Mouse (Mus musculus): ENCODE data around the gene Cd63. TPM values are rescaled to one million over a fixed set of nuclear protein-coding genes. Genes with fewer than 3 reads are reported as not detected.

The Cd63 gene
- total RNA-seq, 2 experiments from 2014 or later, result 117 to 143 TPM

GRCm38 (mm10) chr10:128921883-128922821 lies 21.4 kb downstream of the Cd63 start:
- no peak for DNase-seq
- intact Hi-C loops (cut with DNase I), result no loop called here

DNA sequence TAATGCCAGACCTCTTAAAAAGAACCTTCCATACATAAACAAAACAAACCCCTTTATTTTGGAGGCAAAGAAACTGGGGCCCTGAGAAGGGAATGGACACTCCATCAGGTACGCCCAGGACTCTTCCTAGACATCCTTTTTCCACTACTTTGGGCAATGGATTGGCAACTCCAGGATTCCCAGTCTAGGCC lies 21.9 kb downstream of the Cd63 start, which contains the start of gene Rdh5:
TSS of gene Rdh5 (minus strand) at position 67 of the 191 bp plus-strand sequence.
- intact Hi-C loops (cut with DNase I), result no loop called here
- DNase-seq, result no peak

- DNase-seq, result peak; percentile 95 to 96
- intact Hi-C loops (cut with DNase I), result no loop called here
Measured at GRCm38 (mm10) chr10:128923013-128923691, 22.4 kb downstream of the Cd63 start.

GRCm38 (mm10) chr10:128923935-128924334 lies 23.1 kb downstream of the Cd63 start, which contains the start of gene Bloc1s1:
TSS of gene Bloc1s1 (minus strand) at chr10:128924035.
- intact Hi-C loops (cut with DNase I), result no loop called here

GRCm38 (mm10) chr10:128928356-128928755 lies 27.6 kb downstream of the Cd63 start:
- intact Hi-C loops (cut with DNase I), result no loop called here

More at GRCm38 (mm10) chr10:128923935-128924334, 23.1 kb downstream of the Cd63 start, which contains the start of gene Bloc1s1:
- no peak for DNase-seq

GRCm38 (mm10) chr10:128929638-128930378 lies 29.0 kb downstream of the Cd63 start:
- intact Hi-C loops (cut with DNase I), result no loop called here
- DNase-seq, result no peak

More at GRCm38 (mm10) chr10:128928356-128928755, 27.6 kb downstream of the Cd63 start:
- no peak for DNase-seq

DNA sequence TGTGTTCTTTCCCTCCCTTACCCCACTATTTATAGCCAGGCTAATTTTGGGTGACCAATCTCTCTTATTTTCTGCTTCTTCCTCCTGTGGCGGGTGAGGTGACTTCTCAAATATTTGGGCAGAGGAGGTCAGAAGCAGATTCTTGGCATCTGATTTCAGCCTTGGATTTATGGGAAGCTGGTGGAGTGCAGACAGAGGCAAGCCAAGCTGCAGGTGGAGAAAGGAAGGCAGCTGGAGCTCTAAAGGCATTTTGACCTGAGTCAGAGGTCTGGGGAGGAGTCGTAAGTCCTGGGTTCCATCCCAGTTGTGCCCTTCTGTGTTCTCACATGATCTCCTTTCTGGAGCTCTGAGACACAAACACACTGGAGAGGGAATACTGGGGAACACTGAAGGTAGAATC lies 30.7 kb downstream of the Cd63 start:
- DNase-seq, result peak in 1 of 2 experiments; percentile 37
- intact Hi-C loops (cut with DNase I), result no loop called here

DNA sequence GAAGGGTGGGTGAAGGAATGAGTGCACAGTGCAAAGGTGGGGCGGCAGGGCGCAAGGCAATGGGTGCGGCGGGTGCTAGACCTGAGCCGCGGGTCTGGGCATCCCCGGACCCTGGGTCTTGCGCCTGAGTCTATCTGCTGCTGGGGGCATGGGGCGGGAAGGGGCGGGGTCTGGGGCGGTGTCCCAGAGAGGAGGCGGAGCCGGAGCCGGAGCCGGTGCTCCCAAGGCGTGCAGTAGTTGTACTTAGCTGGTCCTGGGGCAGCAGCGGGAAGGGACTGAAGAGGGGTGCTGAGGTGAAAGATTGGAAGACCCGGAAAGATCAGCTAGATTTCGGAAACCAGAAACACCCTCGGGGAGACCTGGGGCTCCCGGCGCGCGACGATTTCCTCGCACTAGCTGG lies 32.8 kb downstream of the Cd63 start, which contains the start of gene Itga7:
TSS of gene Itga7 (plus strand) at position 245 of the 400 bp plus-strand sequence.
- DNase-seq, result peak; percentile 42 to 61
- intact Hi-C loops (cut with DNase I), result no loop called here

DNA sequence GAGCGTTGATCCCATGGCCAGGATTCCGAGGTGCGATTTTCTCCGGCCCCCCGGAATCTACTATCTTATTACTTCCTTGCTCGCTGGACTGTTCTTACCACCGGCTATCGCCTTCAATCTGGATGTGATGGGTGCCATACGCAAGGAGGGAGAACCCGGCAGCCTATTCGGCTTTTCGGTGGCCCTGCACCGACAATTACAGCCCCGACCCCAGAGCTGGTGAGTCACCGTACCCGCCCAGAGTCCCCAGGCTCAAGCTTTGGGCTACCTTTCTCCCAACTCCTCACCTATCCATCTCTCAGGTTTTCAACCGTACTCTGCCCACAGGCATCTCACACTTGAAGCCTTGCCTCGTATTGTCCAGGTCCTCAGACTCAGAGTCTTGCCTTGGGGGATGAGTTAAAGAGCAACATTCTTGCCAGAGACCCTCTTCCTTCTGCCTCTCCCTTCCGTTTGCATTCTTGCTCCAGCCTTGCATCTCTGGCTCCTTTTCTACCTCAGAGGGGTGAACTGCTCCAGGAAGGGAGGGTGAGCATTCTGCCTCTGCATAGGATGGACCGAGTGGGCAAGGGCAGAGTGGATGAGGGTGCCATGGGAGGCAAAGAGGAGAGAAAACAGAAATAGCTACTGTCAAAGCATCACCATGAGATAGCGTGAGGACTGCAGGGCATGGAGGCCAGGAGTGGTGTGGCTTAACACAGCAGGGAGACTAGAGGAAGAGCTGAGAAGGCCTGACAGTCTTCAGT lies 33.4 kb downstream of the Cd63 start:
- DNase-seq, result peak in 1 of 2 experiments; percentile 23
- intact Hi-C loops (cut with DNase I), result no loop called here

GRCm38 (mm10) chr10:128934997-128935787 lies 34.4 kb downstream of the Cd63 start:
- DNase-seq, result peak in 1 of 2 experiments; percentile 40
- intact Hi-C loops (cut with DNase I), result no loop called here

- intact Hi-C loops (cut with DNase I), result no loop called here
- DNase-seq, result peak; percentile 31 to 38
Measured at GRCm38 (mm10) chr10:128935826-128936440, 35.1 kb downstream of the Cd63 start.

DNA sequence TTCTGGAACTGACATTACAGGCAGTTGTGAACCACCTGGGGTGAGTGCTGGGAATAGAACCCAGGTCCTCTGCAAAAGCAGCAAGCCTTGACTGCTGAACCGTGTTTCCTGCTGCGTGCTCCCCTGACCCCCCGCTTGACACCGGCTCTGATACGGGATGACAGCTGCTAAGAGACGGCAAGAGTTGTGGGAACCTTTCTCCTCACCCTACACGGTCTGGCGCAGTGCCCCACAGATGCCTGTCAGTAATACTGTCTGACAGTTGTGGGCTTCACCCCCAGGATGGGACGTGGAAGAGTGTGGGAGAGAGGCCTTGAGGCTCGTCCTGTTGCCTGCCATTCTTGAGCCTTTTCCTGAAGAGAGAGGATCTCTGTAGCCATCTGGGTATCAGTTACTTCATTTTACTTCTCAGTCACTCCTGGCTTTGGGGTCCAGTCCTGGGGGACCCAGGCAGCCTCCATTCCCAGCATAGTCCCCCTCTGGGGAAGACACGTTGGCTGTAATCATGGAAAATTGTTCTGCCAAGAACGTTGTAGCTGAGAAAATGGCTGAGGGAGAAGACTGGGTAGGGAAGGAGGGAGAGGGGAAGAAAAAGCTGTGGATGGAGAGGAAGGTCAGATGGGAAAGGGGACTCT lies 37.1 kb downstream of the Cd63 start:
- DNase-seq, result peak in 1 of 2 experiments; percentile 37
- intact Hi-C loops (cut with DNase I), result no loop called here

- peak; percentile 70 to 73 for DNase-seq
- intact Hi-C loops (cut with DNase I), result no loop called here
Measured at GRCm38 (mm10) chr10:128938457-128938856, 37.7 kb downstream of the Cd63 start.

DNA sequence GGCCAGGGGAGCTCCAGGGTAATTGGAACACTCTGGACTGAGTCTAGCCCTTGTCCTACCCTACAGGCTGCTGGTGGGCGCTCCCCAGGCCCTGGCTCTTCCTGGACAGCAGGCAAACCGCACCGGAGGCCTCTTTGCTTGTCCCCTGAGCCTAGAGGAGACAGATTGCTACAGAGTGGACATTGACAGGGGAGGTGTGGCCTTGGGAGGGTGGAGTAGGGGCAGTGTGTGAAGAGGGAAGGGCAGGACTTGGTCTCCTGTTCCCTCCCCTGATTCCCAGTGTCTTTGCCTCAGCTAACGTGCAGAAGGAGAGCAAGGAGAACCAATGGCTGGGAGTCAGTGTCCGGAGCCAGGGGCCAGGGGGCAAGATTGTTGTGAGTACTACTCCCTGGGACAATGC lies 38.2 kb downstream of the Cd63 start:
- intact Hi-C loops (cut with DNase I), result no loop called here
- DNase-seq, result no peak

DNA sequence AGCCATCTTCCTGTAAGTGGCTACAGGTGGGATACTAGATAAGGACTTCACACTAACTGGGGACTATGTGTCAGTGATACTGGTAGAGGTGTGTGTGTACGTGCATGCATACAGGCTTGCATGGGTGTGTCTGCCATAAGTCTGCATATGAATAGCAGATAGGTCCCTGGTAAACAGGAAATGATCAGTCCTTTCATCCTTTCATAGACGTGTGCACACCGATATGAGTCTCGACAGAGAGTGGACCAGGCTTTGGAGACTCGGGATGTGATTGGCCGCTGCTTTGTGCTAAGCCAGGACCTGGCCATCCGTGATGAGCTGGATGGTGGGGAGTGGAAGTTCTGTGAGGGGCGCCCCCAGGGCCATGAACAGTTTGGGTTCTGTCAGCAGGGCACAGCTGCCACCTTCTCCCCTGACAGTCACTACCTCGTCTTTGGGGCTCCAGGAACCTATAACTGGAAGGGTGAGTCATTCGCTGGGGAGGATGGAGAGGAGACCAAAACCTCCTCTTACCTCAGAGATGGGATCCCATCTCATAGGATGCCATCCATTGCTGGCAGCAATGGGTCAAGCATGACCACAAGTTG lies 39.8 kb downstream of the Cd63 start:
- intact Hi-C loops (cut with DNase I), result no loop called here
- DNase-seq, result no peak

- peak; percentile 59 to 65 for DNase-seq
- intact Hi-C loops (cut with DNase I), result loop anchor here (2.0 kb wide), 1 partner anchor 33 kb away; no protein-coding TSS in a partner anchor
Measured at GRCm38 (mm10) chr10:128945675-128946074, 44.9 kb downstream of the Cd63 start.

DNA sequence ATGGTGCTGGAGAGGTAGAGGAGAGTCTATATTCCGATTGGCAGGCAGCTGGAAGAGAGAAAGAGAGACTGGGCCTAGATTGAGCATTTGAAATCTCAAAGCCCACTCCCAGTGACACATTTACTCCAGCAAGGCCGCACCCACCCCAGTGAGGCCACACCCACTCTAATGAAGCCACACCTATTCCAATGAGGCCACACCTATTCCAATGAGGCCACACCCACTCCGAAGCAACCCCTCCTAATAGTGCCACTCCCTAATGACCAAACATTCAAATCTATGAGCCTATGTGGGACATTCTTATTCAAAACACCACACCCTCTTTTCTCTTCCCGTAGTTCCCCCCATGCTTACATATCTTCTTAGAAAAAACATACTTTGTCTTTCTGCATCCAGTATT lies 46.7 kb downstream of the Cd63 start:
- intact Hi-C loops (cut with DNase I), result no loop called here
- no peak for DNase-seq

All from heart, postnatal 36 days (tissue).